Mouse (Mus musculus): ENCODE results near the gene Msantd1. TPM values are rescaled to one million over a fixed set of nuclear protein-coding genes. Genes with fewer than 3 reads are reported as not detected.

Gene Msantd1
- polyA plus RNA-seq, 1 experiment from 2014 or later, result 7.2 TPM

- peaks cover 40% of the 10 kb centered on the region for H3K36me3 ChIP-seq (ENCODE audit: control insufficient read depth, insufficient read depth)
- H3K27ac ChIP-seq (ENCODE audit: low read length), result no peak overlapping the region
- H3K9ac ChIP-seq (replicated peaks; ENCODE audit: low read depth, low read length), result no peak overlapping the region
- H3K4me2 ChIP-seq (ENCODE audit: low read length), result no peak overlapping the region
- no peaks in the 10 kb centered on the region for H3K27me3 ChIP-seq (replicated peaks; ENCODE audit: control insufficient read depth, insufficient read depth, low read length)
- H3K9me3 ChIP-seq (ENCODE audit: control insufficient read depth, low read length), result no peaks in the 10 kb centered on the region
- H3K4me1 ChIP-seq (replicated peaks; ENCODE audit: control insufficient read depth, insufficient read depth, low read length), result no peaks in the 10 kb centered on the region
- no peak overlapping the region for H3K4me3 ChIP-seq (replicated peaks; ENCODE audit: low read length)
- peak; percentile 61; the same call in 1 of the 2 replicates for ATAC-seq
- 60% methylated on average over 5 of the region's 5 CpGs for WGBS
Measured at GRCm38 (mm10) chr5:34902811-34903385, 4.9 kb upstream of the Msantd1 start.

- H3K27ac ChIP-seq (ENCODE audit: low read length), result no peak overlapping the region
- ATAC-seq, result no peak
- no peaks in the 10 kb centered on the region for H3K9me3 ChIP-seq (ENCODE audit: control insufficient read depth, low read length)
- H3K4me1 ChIP-seq (replicated peaks; ENCODE audit: control insufficient read depth, insufficient read depth, low read length), result no peaks in the 10 kb centered on the region
- H3K4me3 ChIP-seq (replicated peaks; ENCODE audit: low read length), result no peak overlapping the region
- no peak overlapping the region for H3K9ac ChIP-seq (replicated peaks; ENCODE audit: low read depth, low read length)
- H3K4me2 ChIP-seq (ENCODE audit: low read length), result no peak overlapping the region
- H3K36me3 ChIP-seq (ENCODE audit: control insufficient read depth, insufficient read depth), result peaks cover 33% of the 10 kb centered on the region
- H3K27me3 ChIP-seq (replicated peaks; ENCODE audit: control insufficient read depth, insufficient read depth, low read length), result no peaks in the 10 kb centered on the region
Measured at GRCm38 (mm10) chr5:34904412-34904811, 3.4 kb upstream of the Msantd1 start.

GRCm38 (mm10) chr5:34907230-34907629 lies 582 bp upstream of the Msantd1 start:
- no peaks in the 10 kb centered on the region for H3K27me3 ChIP-seq (replicated peaks; ENCODE audit: control insufficient read depth, insufficient read depth, low read length)
- no peaks in the 10 kb centered on the region for H3K4me1 ChIP-seq (replicated peaks; ENCODE audit: control insufficient read depth, insufficient read depth, low read length)
- H3K9ac ChIP-seq (replicated peaks; ENCODE audit: low read depth, low read length), result no peak overlapping the region
- WGBS, result 93% methylated on average over 4 of the region's 4 CpGs
- no peaks in the 10 kb centered on the region for H3K9me3 ChIP-seq (ENCODE audit: control insufficient read depth, low read length)
- H3K4me3 ChIP-seq (replicated peaks; ENCODE audit: low read length), result no peak overlapping the region
- H3K36me3 ChIP-seq (ENCODE audit: control insufficient read depth, insufficient read depth), result peaks cover 22% of the 10 kb centered on the region
- no peak for ATAC-seq
- no peak overlapping the region for H3K27ac ChIP-seq (ENCODE audit: low read length)
- H3K4me2 ChIP-seq (ENCODE audit: low read length), result no peak overlapping the region

GRCm38 (mm10) chr5:34908726-34909633 lies 1.2 kb downstream of the Msantd1 start:
- no peaks in the 10 kb centered on the region for H3K27me3 ChIP-seq (replicated peaks; ENCODE audit: control insufficient read depth, insufficient read depth, low read length)
- ATAC-seq, result no peak
- H3K9ac ChIP-seq (replicated peaks; ENCODE audit: low read depth, low read length), result no peak overlapping the region
- no peaks in the 10 kb centered on the region for H3K4me1 ChIP-seq (replicated peaks; ENCODE audit: control insufficient read depth, insufficient read depth, low read length)
- H3K9me3 ChIP-seq (ENCODE audit: control insufficient read depth, low read length), result no peaks in the 10 kb centered on the region
- no peak overlapping the region for H3K4me2 ChIP-seq (ENCODE audit: low read length)
- no peak overlapping the region for H3K27ac ChIP-seq (ENCODE audit: low read length)
- 76% methylated on average over 9 of the region's 9 CpGs for WGBS
- peaks cover 21% of the 10 kb centered on the region for H3K36me3 ChIP-seq (ENCODE audit: control insufficient read depth, insufficient read depth)
- H3K4me3 ChIP-seq (replicated peaks; ENCODE audit: low read length), result no peak overlapping the region

GRCm38 (mm10) chr5:34909634-34910503 lies 2.1 kb downstream of the Msantd1 start:
- H3K9ac ChIP-seq (replicated peaks; ENCODE audit: low read depth, low read length), result no peak overlapping the region
- H3K27ac ChIP-seq (ENCODE audit: low read length), result no peak overlapping the region
- ATAC-seq, result no peak
- H3K4me3 ChIP-seq (replicated peaks; ENCODE audit: low read length), result no peak overlapping the region
- H3K4me1 ChIP-seq (replicated peaks; ENCODE audit: control insufficient read depth, insufficient read depth, low read length), result no peaks in the 10 kb centered on the region
- no peak overlapping the region for H3K4me2 ChIP-seq (ENCODE audit: low read length)
- H3K36me3 ChIP-seq (ENCODE audit: control insufficient read depth, insufficient read depth), result peaks cover 15% of the 10 kb centered on the region
- WGBS, result 100% methylated on average over 1 of the region's 1 CpGs
- H3K27me3 ChIP-seq (replicated peaks; ENCODE audit: control insufficient read depth, insufficient read depth, low read length), result no peaks in the 10 kb centered on the region
- no peaks in the 10 kb centered on the region for H3K9me3 ChIP-seq (ENCODE audit: control insufficient read depth, low read length)

GRCm38 (mm10) chr5:34910504-34910815 lies 2.6 kb downstream of the Msantd1 start:
- WGBS, result 88% methylated on average over 4 of the region's 4 CpGs
- Histone ChIP-seq H3K4me1 (replicated peaks; ENCODE audit: control insufficient read depth, insufficient read depth, low read length) (no peaks in the 10 kb centered on the region), H3K27me3 (replicated peaks; ENCODE audit: control insufficient read depth, insufficient read depth, low read length) (no peaks in the 10 kb centered on the region), H3K36me3 (ENCODE audit: control insufficient read depth, insufficient read depth) (peaks cover 9% of the 10 kb centered on the region; the same call in 1 of the 2 replicates), H3K4me3 (replicated peaks; ENCODE audit: low read length) (no peak overlapping the region), H3K4me2 (ENCODE audit: low read length) (no peak overlapping the region), H3K9ac (replicated peaks; ENCODE audit: low read depth, low read length) (no peak overlapping the region), H3K9me3 (ENCODE audit: control insufficient read depth, low read length) (no peaks in the 10 kb centered on the region), H3K27ac (ENCODE audit: low read length) (no peak overlapping the region)
- ATAC-seq, result no peak

- ATAC-seq, result peak; percentile 79
- Histone ChIP-seq H3K36me3 (ENCODE audit: control insufficient read depth, insufficient read depth) (no peaks in the 10 kb centered on the region), H3K9me3 (ENCODE audit: control insufficient read depth, low read length) (no peaks in the 10 kb centered on the region), H3K9ac (replicated peaks; ENCODE audit: low read depth, low read length) (no peak overlapping the region), H3K4me1 (replicated peaks; ENCODE audit: control insufficient read depth, insufficient read depth, low read length) (peaks cover 14% of the 10 kb centered on the region), H3K4me2 (ENCODE audit: low read length) (no peak overlapping the region), H3K27me3 (replicated peaks; ENCODE audit: control insufficient read depth, insufficient read depth, low read length) (no peaks in the 10 kb centered on the region), H3K27ac (ENCODE audit: low read length) (no peak overlapping the region), H3K4me3 (replicated peaks; ENCODE audit: low read length) (no peak overlapping the region)
- WGBS, result 19% methylated on average over 1 of the region's 1 CpGs
Measured at GRCm38 (mm10) chr5:34915801-34916200, 8.0 kb downstream of the Msantd1 start.

GRCm38 (mm10) chr5:34917234-34917655 lies 9.4 kb downstream of the Msantd1 start:
- peaks cover 14% of the 10 kb centered on the region for H3K4me1 ChIP-seq (replicated peaks; ENCODE audit: control insufficient read depth, insufficient read depth, low read length)
- ATAC-seq, result peak; percentile 67
- no peak overlapping the region for H3K4me2 ChIP-seq (ENCODE audit: low read length)
- peak overlapping the region; percentile 38 for H3K9ac ChIP-seq (replicated peaks; ENCODE audit: low read depth, low read length)
- no peaks in the 10 kb centered on the region for H3K9me3 ChIP-seq (ENCODE audit: control insufficient read depth, low read length)
- H3K27ac ChIP-seq (ENCODE audit: low read length), result peak overlapping the region; percentile 66
- H3K36me3 ChIP-seq (ENCODE audit: control insufficient read depth, insufficient read depth), result no peaks in the 10 kb centered on the region
- H3K4me3 ChIP-seq (replicated peaks; ENCODE audit: low read length), result no peak overlapping the region
- WGBS, result 26% methylated on average over 10 of the region's 10 CpGs
- H3K27me3 ChIP-seq (replicated peaks; ENCODE audit: control insufficient read depth, insufficient read depth, low read length), result no peaks in the 10 kb centered on the region

- Histone ChIP-seq H3K4me3 (replicated peaks; ENCODE audit: low read length) (no peak overlapping the region), H3K27ac (ENCODE audit: low read length) (no peak overlapping the region), H3K9me3 (ENCODE audit: control insufficient read depth, low read length) (no peaks in the 10 kb centered on the region), H3K9ac (replicated peaks; ENCODE audit: low read depth, low read length) (no peak overlapping the region), H3K4me2 (ENCODE audit: low read length) (no peak overlapping the region), H3K27me3 (replicated peaks; ENCODE audit: control insufficient read depth, insufficient read depth, low read length) (no peaks in the 10 kb centered on the region), H3K4me1 (replicated peaks; ENCODE audit: control insufficient read depth, insufficient read depth, low read length) (peaks cover 14% of the 10 kb centered on the region), H3K36me3 (ENCODE audit: control insufficient read depth, insufficient read depth) (peaks cover 3% of the 10 kb centered on the region)
- ATAC-seq, result no peak
- WGBS, result 92% methylated on average over 3 of the region's 3 CpGs
Measured at GRCm38 (mm10) chr5:34918785-34919184, 11.0 kb downstream of the Msantd1 start.
